Mouse (Mus musculus) liver, postnatal 0 days (tissue): Measurements from ENCODE around the gene Taar2. TPM values are rescaled to one million over a fixed set of nuclear protein-coding genes. Genes with fewer than 3 reads are reported as not detected.

Experiments
- ATAC-seq: fragments of 200-750 bp; cut with Nextera tagmentation; 2 replicates; pipeline ENCODE4 v1.8.0; 2017; ENCODE audit warnings: mild to moderate bottlenecking, moderate library complexity
- DNase-seq: peaks from one replicate; pipeline ENCODE4 v3.0.0-alpha.2; 2016
- H3K27ac ChIP-seq: fragments of 300-500 bp; sonication (generic); 2 replicates; pipeline ENCODE4 v1.5.1; 2014; ENCODE audit warnings: antibody characterized with exemption, moderate library complexity, mild to moderate bottlenecking, low read depth
- H3K27me3 ChIP-seq: fragments of 300-500 bp; sonication (generic); 2 replicates; pipeline ENCODE4 v1.6.1; 2014; ENCODE audit warnings: low read length, control low read depth, mixed read lengths; ENCODE audit not compliant: insufficient read depth
- H3K36me3 ChIP-seq: fragments of 300-500 bp; sonication (generic); replicated peaks from 2 replicates; pipeline ENCODE4 v1.6.1; 2014; ENCODE audit warnings: mild to moderate bottlenecking, control low read depth, low read length, moderate library complexity, mixed read lengths; ENCODE audit not compliant: insufficient read depth
- H3K4me1 ChIP-seq: fragments of 300-500 bp; sonication (generic); 2 replicates; pipeline ENCODE4 v1.6.1; 2014; ENCODE audit warnings: antibody characterized with exemption, mild to moderate bottlenecking, control low read depth; ENCODE audit not compliant: insufficient read depth
- H3K4me2 ChIP-seq: fragments of 300-500 bp; sonication (generic); 2 replicates; pipeline ENCODE4 v1.6.1; 2014; ENCODE audit warnings: low read depth, mild to moderate bottlenecking, low read length, moderate library complexity, mixed read lengths
- H3K4me3 ChIP-seq: fragments of 300-500 bp; sonication (generic); 2 replicates; pipeline ENCODE4 v1.5.1; 2014; ENCODE audit warnings: low read depth, low read length
- H3K9ac ChIP-seq: fragments of 300-500 bp; sonication (generic); replicated peaks from 2 replicates; pipeline ENCODE4 v1.6.1; 2014; ENCODE audit warnings: mild to moderate bottlenecking, moderate library complexity
- H3K9me3 ChIP-seq: fragments of 300-500 bp; sonication (generic); 2 replicates; pipeline ENCODE4 v1.6.1; 2016; ENCODE audit warnings: mild to moderate bottlenecking, control low read depth, low read length, mixed read lengths
- CTCF ChIP-seq: sonication (generic); IDR thresholded peaks from 2 replicates; pipeline ENCODE4 v1.5.1; 2016; ENCODE audit warnings: antibody characterized with exemption, low read depth
- EP300 ChIP-seq: IDR thresholded peaks from 2 replicates; pipeline ENCODE4 v1.6.1; 2016; ENCODE audit warnings: antibody characterized with exemption, low read depth, mild to moderate bottlenecking
- WGBS: fragments of 180-500 bp; shearing (Covaris S2); extraction: QIAGEN DNeasy Blood & Tissue Kit; methylation state at CpG from one replicate; pipeline ENCODE4 v1.1.7; 2014; ENCODE audit not compliant: insufficient replicate concordance; 5-methylcytosine and 5-hydroxymethylcytosine counted together
- polyA plus RNA-seq: library from polyadenylated mRNA; unstranded; fragments of >200 nt; fragmentation: Nextera tagmentation; extraction: Ambion mirVana; gene quantifications from 2 replicates; pipeline ENCODE4 v1.2.1, GENCODE M21; 2015

The Taar2 gene
- polyA plus RNA-seq, 1 experiment from 2014 or later, result not detected

GRCm38 (mm10) chr10:23951714-23952113 lies 13.3 kb downstream of the Taar2 start:
- H3K27ac ChIP-seq, result no peak overlapping the region
- H3K9ac ChIP-seq, result no peak overlapping the region
- TF ChIP-seq EP300 (no peak), CTCF (no peak)
- ATAC-seq (no peak), DNase-seq (no peak)
- no peaks in the 10 kb centered on the region for H3K4me1 ChIP-seq
- no peaks in the 10 kb centered on the region for H3K27me3 ChIP-seq
- H3K36me3 ChIP-seq, result no peaks in the 10 kb centered on the region
- WGBS, result 74% methylated on average over 6 of the region's 6 CpGs
- H3K4me3 ChIP-seq, result no peak overlapping the region
- no peak overlapping the region for H3K4me2 ChIP-seq
- H3K9me3 ChIP-seq, result no peaks in the 10 kb centered on the region

- WGBS, result 59% methylated on average over 3 of the region's 3 CpGs
- no peak for TF ChIP-seq CTCF
- no peak for TF ChIP-seq EP300
- Histone ChIP-seq H3K27ac (no peak overlapping the region), H3K4me1 (0 out of 2 replicates have a peak, but pooled peaks cover 3% of the 10 kb centered on the region), H3K36me3 (no peaks in the 10 kb centered on the region), H3K4me2 (no peak overlapping the region), H3K4me3 (no peak overlapping the region), H3K9me3 (no peaks in the 10 kb centered on the region), H3K9ac (no peak overlapping the region), H3K27me3 (no peaks in the 10 kb centered on the region)
- DNase-seq (no peak), ATAC-seq (no peak)
Measured at GRCm38 (mm10) chr10:23959071-23959470, 20.7 kb downstream of the Taar2 start.

- H3K27ac ChIP-seq, result no peak within 1 kb of the TSS
- H3K4me3 ChIP-seq, result no peak within 1 kb of the TSS
- 77% methylated on average over 13 of the region's 13 CpGs for WGBS
- ATAC-seq, result no peak
- H3K4me2 ChIP-seq, result no peak within 1 kb of the TSS
- H3K9me3 ChIP-seq, result no peaks in the 10 kb centered on the region
- no peak within 1 kb of the TSS for H3K9ac ChIP-seq
- no peak for DNase-seq
- TF ChIP-seq CTCF (no peak), EP300 (no peak)
- no peaks in the 10 kb centered on the region for H3K36me3 ChIP-seq
- 0 out of 2 replicates have a peak, but pooled peaks cover 3% of the 10 kb centered on the region for H3K4me1 ChIP-seq
- H3K27me3 ChIP-seq, result no peaks in the 10 kb centered on the region
Measured at GRCm38 (mm10) chr10:23960444-23960915, 22.1 kb downstream of the Taar2 start, which contains the start of gene Taar4. Gene Taar4 (plus strand): TSS chr10:23960494.

GRCm38 (mm10) chr10:23963444-23963843 lies 25.1 kb downstream of the Taar2 start:
- no peak overlapping the region for H3K4me3 ChIP-seq
- 0 out of 2 replicates have a peak, but pooled peaks cover 3% of the 10 kb centered on the region for H3K4me1 ChIP-seq
- TF ChIP-seq EP300 (no peak), CTCF (no peak)
- ATAC-seq (no peak), DNase-seq (no peak)
- H3K9ac ChIP-seq, result no peak overlapping the region
- H3K27me3 ChIP-seq, result no peaks in the 10 kb centered on the region
- no peaks in the 10 kb centered on the region for H3K36me3 ChIP-seq
- WGBS, result 63% methylated on average over 3 of the region's 3 CpGs
- H3K4me2 ChIP-seq, result no peak overlapping the region
- H3K9me3 ChIP-seq, result no peaks in the 10 kb centered on the region
- no peak overlapping the region for H3K27ac ChIP-seq

GRCm38 (mm10) chr10:23964921-23965610 lies 26.7 kb downstream of the Taar2 start:
- TF ChIP-seq CTCF (no peak), EP300 (no peak)
- Histone ChIP-seq H3K9me3 (no peaks in the 10 kb centered on the region), H3K27ac (no peak overlapping the region), H3K4me1 (no peaks in the 10 kb centered on the region), H3K27me3 (no peaks in the 10 kb centered on the region), H3K4me2 (no peak overlapping the region), H3K4me3 (no peak overlapping the region), H3K9ac (no peak overlapping the region), H3K36me3 (no peaks in the 10 kb centered on the region)
- ATAC-seq (no peak), DNase-seq (no peak)
- whole genome bisulfite sequencing, result 72% methylated on average over 6 of the region's 6 CpGs

- TF ChIP-seq EP300 (no peak), CTCF (no peak)
- no peak for ATAC-seq
- Histone ChIP-seq H3K36me3 (no peaks in the 10 kb centered on the region), H3K4me3 (no peak within 1 kb of the TSS), H3K9ac (no peak within 1 kb of the TSS), H3K27ac (no peak within 1 kb of the TSS), H3K4me1 (no peaks in the 10 kb centered on the region), H3K4me2 (no peak within 1 kb of the TSS), H3K9me3 (no peaks in the 10 kb centered on the region), H3K27me3 (no peaks in the 10 kb centered on the region)
- no peak for DNase-seq
- WGBS, result 80% methylated on average over 11 of the region's 11 CpGs
Measured at GRCm38 (mm10) chr10:23970656-23971165, 32.3 kb downstream of the Taar2 start, which contains the start of gene Taar5. Gene Taar5 (plus strand): TSS chr10:23970706.
